Mouse (Mus musculus): ENCODE data around the gene Klhl29. TPM values are rescaled to one million over a fixed set of nuclear protein-coding genes. Genes with fewer than 3 reads are reported as not detected.
A peak's percentile ranks its signal among the peaks of the same experiment; 100 is the strongest.

Klhl29 gene
- polyA plus RNA-seq, 1 experiment from 2014 or later = 0.35 TPM

DNA sequence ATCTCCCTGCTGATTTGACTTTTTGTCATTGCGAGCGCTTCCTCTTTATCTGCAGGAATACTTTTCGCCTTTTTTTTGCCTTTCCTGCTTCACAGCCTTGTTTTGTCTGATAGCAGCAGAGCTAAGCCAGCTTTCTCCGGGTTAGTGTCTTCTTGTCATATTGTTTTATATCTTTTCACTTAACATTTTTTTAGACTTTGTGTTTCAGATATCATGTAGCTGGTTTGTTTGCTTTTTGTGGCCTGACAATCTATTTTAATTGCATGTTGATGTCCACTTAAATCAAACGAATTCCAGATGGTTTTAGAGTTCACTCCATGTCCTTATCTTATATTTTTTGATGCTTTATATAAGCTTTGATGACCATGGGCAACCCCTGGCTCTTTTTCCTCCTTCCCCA lies 21.9 kb upstream of the Klhl29 start:
- WGBS = 25% methylated on average over 5 of the region's 5 CpGs
- Histone ChIP-seq H3K9ac (ENCODE audit: low read length) (no peak overlapping the region), H3K27me3 (ENCODE audit: control insufficient read depth, insufficient read depth, low read depth, low read length) (no peaks in the 10 kb centered on the region), H3K4me1 (replicated peaks; ENCODE audit: control insufficient read depth, insufficient read depth, low read length) (no peaks in the 10 kb centered on the region), H3K27ac (ENCODE audit: low read length) (no peak overlapping the region), H3K4me3 (ENCODE audit: low read length) (no peak overlapping the region), H3K4me2 (ENCODE audit: low read depth, low read length) (no peak overlapping the region), H3K9me3 (ENCODE audit: control insufficient read depth, low read length) (no peaks in the 10 kb centered on the region), H3K36me3 (ENCODE audit: control insufficient read depth, insufficient read depth, low read length) (no peaks in the 10 kb centered on the region)
- no peak for ATAC-seq (ENCODE audit: low read depth)

DNA sequence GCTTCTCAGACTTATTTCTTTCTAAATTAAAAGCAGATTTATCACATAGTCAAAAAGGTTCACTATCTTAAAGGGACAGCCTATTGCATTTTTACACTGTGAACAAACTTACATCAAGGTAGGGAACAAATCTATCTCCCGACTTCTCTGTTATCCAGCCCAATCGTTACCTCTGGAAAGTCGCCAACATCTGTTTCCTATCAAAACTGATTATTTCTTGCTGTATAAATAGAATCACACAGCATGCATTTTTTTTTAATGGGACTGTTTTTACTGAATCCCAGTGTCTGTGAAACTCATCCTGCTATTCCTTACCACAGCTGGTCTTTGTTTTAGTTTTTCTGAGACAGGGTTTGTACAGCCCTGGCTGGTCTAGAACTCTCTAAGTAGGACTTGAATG lies 19.7 kb upstream of the Klhl29 start:
- H3K4me1 ChIP-seq (replicated peaks; ENCODE audit: control insufficient read depth, insufficient read depth, low read length) = no peaks in the 10 kb centered on the region
- no peak overlapping the region for H3K27ac ChIP-seq (ENCODE audit: low read length)
- H3K36me3 ChIP-seq (ENCODE audit: control insufficient read depth, insufficient read depth, low read length) = no peaks in the 10 kb centered on the region
- H3K4me2 ChIP-seq (ENCODE audit: low read depth, low read length) = no peak overlapping the region
- no peak overlapping the region for H3K4me3 ChIP-seq (ENCODE audit: low read length)
- no peaks in the 10 kb centered on the region for H3K9me3 ChIP-seq (ENCODE audit: control insufficient read depth, low read length)
- WGBS = 29% methylated on average over 3 of the region's 3 CpGs
- ATAC-seq (ENCODE audit: low read depth) = no peak
- no peak overlapping the region for H3K9ac ChIP-seq (ENCODE audit: low read length)
- no peaks in the 10 kb centered on the region for H3K27me3 ChIP-seq (ENCODE audit: control insufficient read depth, insufficient read depth, low read depth, low read length)

DNA sequence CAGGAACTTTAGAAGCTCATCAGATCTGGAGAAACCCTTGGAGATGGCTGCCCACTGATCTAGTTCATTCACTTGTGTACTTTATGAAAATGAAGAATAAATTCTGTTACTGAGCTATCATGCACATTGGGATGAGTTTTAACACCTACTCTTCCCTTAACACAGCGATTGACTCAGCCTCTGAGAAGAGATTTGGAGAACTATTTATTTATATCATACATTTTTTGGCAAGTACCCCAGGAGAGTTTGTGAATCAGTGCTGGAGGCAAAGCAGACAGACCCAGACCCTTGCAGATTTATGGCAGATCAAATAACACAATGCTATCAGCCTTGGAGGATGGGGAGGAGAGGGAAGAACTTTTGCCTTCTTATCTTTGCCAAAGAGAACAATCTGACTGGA lies 11.6 kb upstream of the Klhl29 start:
- no peak for ATAC-seq (ENCODE audit: low read depth)
- H3K36me3 ChIP-seq (ENCODE audit: control insufficient read depth, insufficient read depth, low read length) = no peaks in the 10 kb centered on the region
- no peak overlapping the region for H3K9ac ChIP-seq (ENCODE audit: low read length)
- no peak overlapping the region for H3K4me2 ChIP-seq (ENCODE audit: low read depth, low read length)
- H3K4me1 ChIP-seq (replicated peaks; ENCODE audit: control insufficient read depth, insufficient read depth, low read length) = no peaks in the 10 kb centered on the region
- 41% methylated on average over 1 of the region's 1 CpGs for whole genome bisulfite sequencing
- no peak overlapping the region for H3K4me3 ChIP-seq (ENCODE audit: low read length)
- no peaks in the 10 kb centered on the region for H3K9me3 ChIP-seq (ENCODE audit: control insufficient read depth, low read length)
- H3K27ac ChIP-seq (ENCODE audit: low read length) = no peak overlapping the region
- no peaks in the 10 kb centered on the region for H3K27me3 ChIP-seq (ENCODE audit: control insufficient read depth, insufficient read depth, low read depth, low read length)

DNA sequence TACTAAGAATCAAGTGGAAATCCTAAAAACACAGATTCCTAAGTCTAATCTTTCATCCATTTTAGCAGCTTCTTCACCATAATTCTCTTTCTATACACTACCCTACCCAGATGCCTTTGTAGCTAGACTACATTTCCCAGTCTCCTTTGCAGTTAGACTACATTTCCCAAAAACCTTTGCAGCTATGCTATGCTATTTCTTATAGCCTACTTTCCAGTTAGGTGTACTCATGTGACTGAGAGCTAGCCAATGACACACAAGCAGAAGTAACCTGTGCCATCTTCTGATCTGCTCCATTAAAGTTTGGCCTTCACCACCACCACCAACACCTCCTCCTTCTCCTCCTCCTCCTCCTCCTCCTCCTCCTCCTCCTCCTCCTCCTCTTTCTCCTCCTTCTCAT lies 11.2 kb upstream of the Klhl29 start:
- Histone ChIP-seq H3K36me3 (ENCODE audit: control insufficient read depth, insufficient read depth, low read length) (no peaks in the 10 kb centered on the region), H3K4me3 (ENCODE audit: low read length) (no peak overlapping the region), H3K9ac (ENCODE audit: low read length) (no peak overlapping the region), H3K4me2 (ENCODE audit: low read depth, low read length) (no peak overlapping the region), H3K4me1 (replicated peaks; ENCODE audit: control insufficient read depth, insufficient read depth, low read length) (no peaks in the 10 kb centered on the region), H3K27me3 (ENCODE audit: control insufficient read depth, insufficient read depth, low read depth, low read length) (no peaks in the 10 kb centered on the region), H3K27ac (ENCODE audit: low read length) (no peak overlapping the region), H3K9me3 (ENCODE audit: control insufficient read depth, low read length) (no peaks in the 10 kb centered on the region)
- ATAC-seq (ENCODE audit: low read depth) = no peak

DNA sequence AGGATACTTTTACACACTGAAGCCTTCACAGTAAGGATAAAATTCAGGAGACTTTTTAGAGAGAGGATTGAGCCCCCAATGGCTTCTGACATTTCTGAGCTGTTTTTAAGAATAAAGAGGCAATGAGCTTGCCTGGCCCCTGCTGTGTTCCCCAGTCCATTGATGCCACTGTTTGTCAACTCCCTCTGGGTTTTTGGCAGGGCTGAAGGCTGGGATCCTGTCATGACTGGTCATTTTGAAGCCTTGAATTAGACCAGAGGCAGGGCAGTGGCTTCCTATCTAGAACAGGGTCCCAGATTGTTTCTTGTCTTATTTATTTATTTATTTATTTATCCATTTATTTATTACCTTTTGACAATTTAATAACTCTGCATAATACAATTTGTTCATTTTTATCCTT lies 6.2 kb upstream of the Klhl29 start:
- no peak for ATAC-seq (ENCODE audit: low read depth)
- no peak overlapping the region for H3K4me3 ChIP-seq (ENCODE audit: low read length)
- H3K4me2 ChIP-seq (ENCODE audit: low read depth, low read length) = no peak overlapping the region
- H3K9me3 ChIP-seq (ENCODE audit: control insufficient read depth, low read length) = no peaks in the 10 kb centered on the region
- no peaks in the 10 kb centered on the region for H3K4me1 ChIP-seq (replicated peaks; ENCODE audit: control insufficient read depth, insufficient read depth, low read length)
- no peak overlapping the region for H3K9ac ChIP-seq (ENCODE audit: low read length)
- H3K36me3 ChIP-seq (ENCODE audit: control insufficient read depth, insufficient read depth, low read length) = no peaks in the 10 kb centered on the region
- H3K27me3 ChIP-seq (ENCODE audit: control insufficient read depth, insufficient read depth, low read depth, low read length) = peaks cover 8% of the 10 kb centered on the region
- no peak overlapping the region for H3K27ac ChIP-seq (ENCODE audit: low read length)

DNA sequence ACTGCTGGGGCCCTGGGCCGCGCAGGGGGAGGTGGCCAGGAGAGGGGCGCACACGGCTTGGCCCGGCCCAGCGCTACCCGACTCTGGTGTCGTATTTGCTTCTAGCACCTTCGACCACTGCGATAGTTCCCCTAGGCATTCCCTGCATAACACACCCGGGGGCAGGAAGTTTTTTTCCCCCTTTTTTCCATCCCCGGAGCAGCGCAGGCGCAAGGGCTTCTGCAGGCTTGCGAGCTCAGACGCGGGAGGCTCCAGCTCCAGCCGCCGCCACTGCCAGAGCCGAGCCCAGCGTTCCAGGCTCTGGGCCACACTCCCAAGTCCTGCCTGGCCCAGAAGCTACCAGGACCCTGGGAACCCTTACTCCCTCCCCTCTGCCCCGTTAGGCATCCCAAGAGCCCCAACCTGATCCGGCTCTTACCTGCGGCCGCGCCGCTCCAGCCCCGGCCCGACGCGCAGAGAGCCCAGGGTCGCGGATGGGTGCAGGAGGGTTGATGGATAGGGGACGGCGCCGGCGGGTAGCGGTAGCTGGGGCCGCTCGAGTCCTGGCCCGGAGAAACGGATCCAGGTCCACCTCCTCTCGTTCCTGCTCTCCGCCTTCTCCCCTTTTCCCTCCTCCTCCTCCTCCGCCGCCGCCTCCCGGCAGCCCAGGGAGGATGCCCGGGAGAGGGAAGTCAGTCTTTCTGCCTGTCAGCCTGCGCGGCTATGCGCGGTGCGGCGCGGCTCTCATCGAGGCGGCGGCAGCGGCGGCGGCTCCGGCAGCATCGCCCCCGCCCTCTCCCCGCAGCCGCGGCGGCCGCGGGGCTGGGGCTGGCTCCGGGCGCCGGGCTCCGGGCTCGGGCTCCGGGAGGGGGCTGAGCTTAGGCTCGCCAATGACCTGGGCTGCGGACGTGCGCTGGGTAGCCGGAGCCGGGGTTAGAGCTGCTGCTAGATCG lies 532 bp downstream of the Klhl29 start:
- WGBS = under 1% methylated on average over 72 of the region's 84 CpGs
- Histone ChIP-seq H3K4me3 (ENCODE audit: low read length) (peak overlapping the region; percentile 55), H3K36me3 (ENCODE audit: control insufficient read depth, insufficient read depth, low read length) (no peaks in the 10 kb centered on the region), H3K9ac (ENCODE audit: low read length) (peak overlapping the region; percentile 64), H3K9me3 (ENCODE audit: control insufficient read depth, low read length) (no peaks in the 10 kb centered on the region), H3K27ac (ENCODE audit: low read length) (no peak overlapping the region), H3K27me3 (ENCODE audit: control insufficient read depth, insufficient read depth, low read depth, low read length) (peaks cover 35% of the 10 kb centered on the region), H3K4me1 (replicated peaks; ENCODE audit: control insufficient read depth, insufficient read depth, low read length) (peaks cover 13% of the 10 kb centered on the region), H3K4me2 (ENCODE audit: low read depth, low read length) (peak overlapping the region; percentile 86)
- ATAC-seq (ENCODE audit: low read depth) = peak; percentile 65

DNA sequence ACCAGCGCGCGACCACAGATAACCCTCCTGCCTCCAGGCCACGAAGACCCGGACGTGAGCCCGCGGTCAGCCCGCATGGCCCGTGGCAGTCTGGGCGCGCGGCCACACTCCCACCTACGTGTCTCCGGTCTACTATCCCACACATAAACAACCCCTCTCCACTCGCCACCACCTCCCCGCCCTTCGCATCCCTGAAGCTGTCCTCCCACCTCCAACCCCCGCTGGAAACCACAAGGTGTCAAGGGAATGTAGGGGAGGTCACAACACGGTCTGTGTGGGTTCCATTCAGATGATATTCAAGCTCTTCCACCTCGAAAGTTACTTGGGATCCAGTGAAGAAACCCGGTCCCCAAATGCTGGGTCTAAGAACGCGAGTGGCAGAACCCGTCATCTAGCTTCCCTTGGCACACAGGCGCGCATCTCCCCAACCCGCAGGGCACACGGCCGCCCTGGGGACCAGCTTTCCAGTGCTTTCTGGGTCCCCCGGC lies 1.2 kb downstream of the Klhl29 start:
- no peak overlapping the region for H3K27ac ChIP-seq (ENCODE audit: low read length)
- no peak for ATAC-seq (ENCODE audit: low read depth)
- H3K9me3 ChIP-seq (ENCODE audit: control insufficient read depth, low read length) = no peaks in the 10 kb centered on the region
- H3K4me1 ChIP-seq (replicated peaks; ENCODE audit: control insufficient read depth, insufficient read depth, low read length) = peaks cover 13% of the 10 kb centered on the region
- under 1% methylated on average over 30 of the region's 31 CpGs for WGBS
- peak overlapping the region; percentile 64 for H3K9ac ChIP-seq (ENCODE audit: low read length)
- no peaks in the 10 kb centered on the region for H3K36me3 ChIP-seq (ENCODE audit: control insufficient read depth, insufficient read depth, low read length)
- peaks cover 35% of the 10 kb centered on the region for H3K27me3 ChIP-seq (ENCODE audit: control insufficient read depth, insufficient read depth, low read depth, low read length)
- peak overlapping the region; percentile 86 for H3K4me2 ChIP-seq (ENCODE audit: low read depth, low read length)
- H3K4me3 ChIP-seq (ENCODE audit: low read length) = peak overlapping the region; percentile 55

DNA sequence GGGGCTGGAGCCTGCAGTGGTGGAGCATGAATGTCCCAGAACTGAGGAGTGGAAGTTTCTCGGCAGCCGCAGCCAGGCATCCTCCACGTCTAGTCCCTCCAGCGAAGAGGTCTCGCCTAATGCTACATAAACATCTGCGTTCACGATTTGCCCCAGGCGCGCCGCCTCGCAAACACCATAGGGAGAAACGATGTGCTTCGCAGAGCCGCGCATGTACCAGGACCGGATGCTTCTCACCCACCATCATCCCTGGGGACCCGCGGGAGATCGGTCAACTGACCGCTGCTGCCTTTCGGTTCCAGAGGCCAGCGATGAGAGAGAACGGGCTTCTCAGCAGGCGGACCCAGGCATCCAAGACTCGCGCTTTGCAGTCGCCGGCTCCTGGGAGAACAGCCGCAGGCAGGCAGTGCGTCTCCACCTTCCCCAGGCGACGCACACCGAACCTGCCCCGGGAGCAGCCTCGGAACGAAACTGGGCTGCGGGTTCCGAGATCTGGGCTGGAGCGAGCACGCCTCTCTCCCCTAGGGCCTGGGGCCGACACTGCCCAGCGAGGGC lies 1.8 kb downstream of the Klhl29 start:
- Histone ChIP-seq H3K4me1 (replicated peaks; ENCODE audit: control insufficient read depth, insufficient read depth, low read length) (peaks cover 13% of the 10 kb centered on the region), H3K4me2 (ENCODE audit: low read depth, low read length) (peak overlapping the region; percentile 86), H3K9me3 (ENCODE audit: control insufficient read depth, low read length) (no peaks in the 10 kb centered on the region), H3K36me3 (ENCODE audit: control insufficient read depth, insufficient read depth, low read length) (no peaks in the 10 kb centered on the region), H3K9ac (ENCODE audit: low read length) (peak overlapping the region; percentile 64), H3K4me3 (ENCODE audit: low read length) (peak overlapping the region; percentile 55), H3K27me3 (ENCODE audit: control insufficient read depth, insufficient read depth, low read depth, low read length) (peaks cover 35% of the 10 kb centered on the region), H3K27ac (ENCODE audit: low read length) (no peak overlapping the region)
- under 1% methylated on average over 40 of the region's 42 CpGs for WGBS
- 0 out of 2 replicates have a peak, but pooled peaks have one; percentile 2 for ATAC-seq (ENCODE audit: low read depth)

DNA sequence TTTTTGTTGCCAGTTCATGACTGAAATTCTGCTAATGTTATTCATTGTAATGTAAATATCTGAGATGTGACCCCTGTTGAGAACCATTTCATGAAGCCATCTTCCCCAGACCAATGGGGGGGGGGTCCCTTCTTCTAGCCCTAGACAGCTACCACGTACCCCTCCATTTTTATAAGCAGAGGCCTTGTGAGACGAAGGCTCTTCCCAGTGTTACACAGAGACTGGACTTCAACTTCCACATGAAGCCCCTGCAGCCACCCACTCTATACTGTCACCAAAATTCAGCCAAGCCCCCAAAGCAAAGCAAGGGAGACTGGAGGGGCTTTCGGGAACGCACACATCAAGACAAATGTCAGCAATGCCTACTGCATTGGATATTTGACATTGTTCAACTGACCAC lies 6.1 kb downstream of the Klhl29 start:
- Histone ChIP-seq H3K4me1 (replicated peaks; ENCODE audit: control insufficient read depth, insufficient read depth, low read length) (peaks cover 11% of the 10 kb centered on the region), H3K27ac (ENCODE audit: low read length) (no peak overlapping the region), H3K9ac (ENCODE audit: low read length) (no peak overlapping the region), H3K9me3 (ENCODE audit: control insufficient read depth, low read length) (no peaks in the 10 kb centered on the region), H3K4me2 (ENCODE audit: low read depth, low read length) (no peak overlapping the region), H3K4me3 (ENCODE audit: low read length) (no peak overlapping the region), H3K36me3 (ENCODE audit: control insufficient read depth, insufficient read depth, low read length) (no peaks in the 10 kb centered on the region), H3K27me3 (ENCODE audit: control insufficient read depth, insufficient read depth, low read depth, low read length) (peaks cover 16% of the 10 kb centered on the region)
- no peak for ATAC-seq (ENCODE audit: low read depth)
- WGBS = 89% methylated on average over 4 of the region's 4 CpGs
